Mouse (Mus musculus) adipocyte (in vitro differentiated cells): Measurements from ENCODE around the gene Eya2.

ENCODE experiments used
- DNase-seq: peaks from one replicate; pipeline ENCODE4 v3.0.0-alpha.2; 2016; ENCODE audit warnings: low spot score

Gene Eya2

DNA sequence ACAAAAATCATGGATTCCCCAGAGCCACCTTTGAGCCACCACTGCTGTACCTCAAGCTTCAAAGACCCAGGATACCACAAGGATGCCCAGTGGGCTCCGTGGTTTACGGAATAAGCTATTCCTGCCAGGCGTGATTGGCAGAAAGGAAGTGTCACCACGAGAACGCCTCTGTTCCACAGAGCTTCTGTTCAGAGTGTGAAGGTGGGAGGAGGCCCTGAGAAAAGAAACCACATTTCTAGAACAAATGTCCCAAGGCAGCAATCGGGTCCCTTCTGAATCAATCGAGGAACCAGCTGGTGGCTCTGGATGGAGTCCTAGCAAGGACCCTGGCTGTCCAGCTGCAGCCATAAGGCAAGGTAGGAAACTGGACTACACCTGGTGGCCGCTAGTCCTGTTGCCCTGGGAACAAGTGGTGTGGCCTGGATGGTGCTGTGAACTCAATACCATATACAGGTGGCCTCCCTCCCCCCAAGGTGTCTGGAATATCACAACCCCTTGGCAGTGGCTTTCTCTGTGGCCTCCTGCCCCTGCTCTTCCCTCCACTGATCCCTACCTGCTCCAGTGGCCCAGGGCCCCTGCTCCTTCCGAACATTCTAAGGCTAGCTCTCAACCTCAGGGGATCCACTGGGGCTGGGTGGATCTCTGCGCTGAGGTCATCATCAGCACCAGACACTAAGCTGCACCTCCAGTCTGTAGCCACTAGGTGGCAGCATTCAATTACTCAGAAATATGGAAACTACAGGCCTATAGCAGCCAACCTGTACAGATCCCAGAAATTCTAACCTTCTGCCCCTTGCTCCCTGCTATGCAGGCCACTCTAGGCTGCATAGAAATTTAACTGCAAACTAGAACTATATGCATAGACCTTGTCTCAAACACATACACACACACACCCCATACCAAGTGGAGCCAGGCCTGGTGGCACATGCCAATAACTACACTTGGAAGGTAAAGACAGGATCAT, 224.4 kb downstream of the Eya2 start:
- peak; percentile 79 for DNase-seq

DNA sequence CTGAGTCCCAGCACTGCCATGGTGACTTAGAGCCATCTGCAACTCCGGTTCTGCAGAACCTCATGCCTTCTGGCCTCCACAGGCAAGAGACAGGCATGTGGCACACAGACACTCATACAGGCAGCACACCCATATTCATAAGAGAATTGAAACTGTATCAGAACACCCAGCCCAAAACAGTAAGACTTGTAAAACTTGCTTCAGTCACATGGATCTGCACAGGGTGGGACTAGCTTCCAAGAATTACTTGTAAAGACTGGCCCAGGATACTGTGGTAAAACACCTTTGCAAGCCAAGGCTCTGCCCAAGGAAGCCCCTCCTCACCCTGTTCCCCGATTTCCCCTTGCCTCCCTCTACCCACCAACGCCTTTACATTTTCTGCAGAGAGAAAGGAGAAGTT, 225.2 kb downstream of the Eya2 start:
- DNase-seq, result no peak

DNA sequence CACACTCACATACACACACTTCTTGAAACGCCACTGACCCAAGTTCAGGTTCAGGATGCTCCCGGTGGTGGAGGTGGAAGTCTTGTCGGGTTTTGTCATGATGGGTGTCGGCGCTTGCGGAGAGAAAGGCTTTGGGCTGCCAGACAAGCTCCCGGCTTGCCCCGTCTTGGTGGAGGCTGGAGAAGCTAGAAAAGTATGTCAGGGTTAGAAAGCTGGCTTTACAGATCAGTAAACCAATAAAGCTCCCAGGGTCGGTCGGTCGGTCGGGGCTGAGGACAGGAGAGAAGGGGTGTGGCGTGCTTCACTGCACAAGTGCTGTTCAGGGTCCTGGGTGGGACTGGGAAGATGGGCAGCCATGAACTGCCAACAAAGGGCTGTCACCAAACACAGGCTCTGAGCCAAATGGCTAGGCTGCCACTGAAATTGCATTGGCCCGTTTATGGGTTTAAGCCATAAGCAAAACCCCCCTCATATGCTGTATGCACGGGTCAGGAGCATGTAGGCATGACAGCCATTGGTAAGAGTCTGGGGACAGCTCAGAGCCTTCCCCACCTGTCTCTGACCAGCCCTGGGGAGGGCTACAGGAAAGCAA, 225.8 kb downstream of the Eya2 start:
- DNase-seq, result no peak
